23 mouse cellular contexts compared by ENCODE assay signal in the genomic region with DNA sequence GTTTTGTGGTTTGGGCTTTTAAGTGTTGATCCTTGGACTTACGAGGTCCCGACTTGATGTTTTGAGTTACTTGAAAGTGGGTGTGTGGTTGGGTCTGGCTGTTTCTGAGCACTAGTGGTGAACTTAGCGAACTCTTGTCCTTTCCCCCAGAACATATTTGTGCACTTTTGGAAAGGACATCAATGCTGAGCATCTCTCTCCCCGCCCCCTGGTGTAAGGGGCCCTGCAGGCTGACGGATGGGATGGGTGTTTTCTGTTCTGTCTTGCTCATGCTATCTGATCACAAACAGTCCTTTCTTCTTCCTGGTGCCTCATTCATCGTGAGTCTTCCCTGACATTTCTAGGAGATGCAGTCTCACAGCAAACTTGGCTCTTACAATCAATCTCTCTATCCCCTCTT. TPM values are rescaled to one million over a fixed set of nuclear protein-coding genes. Genes with fewer than 3 reads are reported as not detected.
A peak's percentile ranks its signal among the peaks of the same experiment; 100 is the strongest.
DNase-seq lines count a peak whose midpoint lies in the region; ATAC-seq and TF ChIP-seq lines count a peak whose summit lies in the region.
"Had no signal": no experiment of that assay in that cellular context is flagged by ENCODE, and none has a peak within 500 bp of the region (broad histone marks: within the 10 kb centered on the region; RNA-seq: fewer than 3 reads in every experiment).

No protein-coding gene starts in this region.

- no peaks in the 10 kb centered on the region for H3K9me3 ChIP-seq in heart, embryonic 12.5 days (replicated peaks)
- no peaks in the 10 kb centered on the region for H3K9me3 ChIP-seq in liver, embryonic 11.5 days (ENCODE audit: control insufficient read depth, low read length)
- no peaks in the 10 kb centered on the region for H3K9me3 ChIP-seq in intestine, embryonic 16.5 days (ENCODE audit: control insufficient read depth, low read length)
- H3K9me3 ChIP-seq: embryonic facial prominence, embryonic 13.5 days; hindbrain, embryonic 12.5 days had no signal

- peak overlapping the region; percentile 2; the same call in 1 of the 2 replicates for H3K4me2 ChIP-seq in heart, embryonic 12.5 days
- H3K4me2 ChIP-seq in liver, embryonic 11.5 days = peak overlapping the region; percentile 89
- H3K4me2 ChIP-seq in intestine, embryonic 16.5 days (ENCODE audit: low read depth, low read length) = no peak overlapping the region
- H3K4me2 ChIP-seq: embryonic facial prominence, embryonic 13.5 days; hindbrain, embryonic 12.5 days had no signal

- no peak for DNase-seq in heart, adult 11 months
- DNase-seq in liver, embryonic 11.5 days (ENCODE audit: low spot score) = no peak
- DNase-seq in thymus, adult 2 months = peak; percentile 53
- no peak for DNase-seq in gastrocnemius, postnatal 10 days
- DNase-seq in left cerebral cortex, postnatal 4 days = no peak
- DNase-seq: adrenal gland, adult 8-10 months; B cell, adult 2 months; cerebellum, postnatal 10 days; forebrain, postnatal 0 days; kidney, adult 2 months; kidney, postnatal 14 days; lung, adult 18-20 months; lung, postnatal 36 days; right cerebral cortex, postnatal 4 days had no signal

- H3K27ac ChIP-seq in heart, embryonic 12.5 days (ENCODE audit: poor library complexity, severe bottlenecking) = no peak overlapping the region
- H3K27ac ChIP-seq in liver, embryonic 11.5 days (ENCODE audit: low read depth, low read length) = peak overlapping the region; percentile 21
- H3K27ac ChIP-seq in thymus, adult 2 months (ENCODE audit: control insufficient read depth, insufficient read depth, low read length) = peak overlapping the region; percentile 87
- no peak overlapping the region for H3K27ac ChIP-seq in intestine, embryonic 16.5 days (ENCODE audit: low read length)
- H3K27ac ChIP-seq: embryonic facial prominence, embryonic 13.5 days; hindbrain, embryonic 12.5 days had no signal

- H3K4me1 ChIP-seq in heart, embryonic 12.5 days (replicated peaks) = peaks cover 47% of the 10 kb centered on the region
- peaks cover 35% of the 10 kb centered on the region for H3K4me1 ChIP-seq in liver, embryonic 11.5 days (replicated peaks; ENCODE audit: control insufficient read depth, insufficient read depth, low read length)
- H3K4me1 ChIP-seq in thymus, adult 2 months (replicated peaks; ENCODE audit: control insufficient read depth, insufficient read depth, low read length) = peaks cover 40% of the 10 kb centered on the region
- H3K4me1 ChIP-seq in intestine, embryonic 16.5 days (ENCODE audit: control insufficient read depth, insufficient read depth, low read length) = peaks cover 23% of the 10 kb centered on the region

- peaks cover 29% of the 10 kb centered on the region for H3K36me3 ChIP-seq in heart, embryonic 12.5 days
- H3K36me3 ChIP-seq in liver, embryonic 11.5 days (ENCODE audit: control insufficient read depth, insufficient read depth, low read length) = peaks cover 19% of the 10 kb centered on the region; the same call in 1 of the 2 replicates
- peaks cover 4% of the 10 kb centered on the region; the same call in 1 of the 2 replicates for H3K36me3 ChIP-seq in thymus, adult 2 months (ENCODE audit: control insufficient read depth, insufficient read depth, low read length)
- no peaks in the 10 kb centered on the region for H3K36me3 ChIP-seq in intestine, embryonic 16.5 days (ENCODE audit: control insufficient read depth, insufficient read depth, low read length)
- H3K36me3 ChIP-seq: embryonic facial prominence, embryonic 13.5 days; hindbrain, embryonic 12.5 days had no signal

- no peak overlapping the region for H3K4me3 ChIP-seq in heart, embryonic 12.5 days
- H3K4me3 ChIP-seq in liver, embryonic 11.5 days (ENCODE audit: low read depth, low read length) = peak overlapping the region; percentile 67
- H3K4me3 ChIP-seq in thymus, adult 2 months (ENCODE audit: control insufficient read depth, insufficient read depth, low read length) = peak overlapping the region; percentile 24
- H3K4me3 ChIP-seq in intestine, embryonic 16.5 days (ENCODE audit: low read length) = no peak overlapping the region
- H3K4me3 ChIP-seq: embryonic facial prominence, embryonic 13.5 days; hindbrain, embryonic 12.5 days had no signal

- no peak for TF ChIP-seq CTCF in thymus, adult 2 months (IDR thresholded peaks at IDR 0.05; ENCODE audit: borderline replicate concordance, control insufficient read depth, extremely low read depth, insufficient read depth, low read length, poor library complexity)

- 67% methylated on average over 6 of the region's 6 CpGs for WGBS in heart, embryonic 12.5 days
- 53% methylated on average over 6 of the region's 6 CpGs for WGBS in liver, embryonic 11.5 days
- 5% methylated on average over 6 of the region's 6 CpGs for WGBS in thymus, adult 2 months
- 77% methylated on average over 6 of the region's 6 CpGs for WGBS in intestine, embryonic 16.5 days

- no peak overlapping the region for H3K9ac ChIP-seq in heart, embryonic 12.5 days
- H3K9ac ChIP-seq in liver, embryonic 11.5 days (ENCODE audit: low read depth, low read length) = 0 out of 2 replicates have a peak overlapping the region, but pooled peaks have one; percentile 27
- H3K9ac ChIP-seq in intestine, embryonic 16.5 days (ENCODE audit: low read depth, low read length) = no peak overlapping the region
- H3K9ac ChIP-seq: embryonic facial prominence, embryonic 13.5 days; forebrain, postnatal 0 days; hindbrain, embryonic 12.5 days had no signal

- intact Hi-C loops in left cerebral cortex, postnatal 4 days (cut with DNase I) = no loop called here

- H3K27me3 ChIP-seq in heart, embryonic 12.5 days (replicated peaks) = no peaks in the 10 kb centered on the region
- H3K27me3 ChIP-seq in liver, embryonic 11.5 days (replicated peaks; ENCODE audit: control insufficient read depth, insufficient read depth, low read length) = no peaks in the 10 kb centered on the region
- H3K27me3 ChIP-seq in thymus, adult 2 months (ENCODE audit: control insufficient read depth, insufficient read depth, low read length) = no peaks in the 10 kb centered on the region
- H3K27me3 ChIP-seq in intestine, embryonic 16.5 days (replicated peaks; ENCODE audit: control insufficient read depth, insufficient read depth, low read length) = no peaks in the 10 kb centered on the region

- TF ChIP-seq POLR2A in thymus, adult 2 months (IDR thresholded peaks at IDR 0.05; ENCODE audit: control insufficient read depth, extremely low read depth, insufficient read depth, low read length, poor library complexity) = no peak

- ATAC-seq in heart, embryonic 12.5 days (ENCODE audit: insufficient number of reproducible peaks, low FRiP score) = no peak
- ATAC-seq in liver, embryonic 11.5 days (replicated peaks; ENCODE audit: low FRiP score) = peak; percentile 25; the same call in 1 of the 2 replicates
- ATAC-seq in intestine, embryonic 16.5 days = no peak
- ATAC-seq: forebrain, postnatal 0 days had no signal

RNA-seq across cellular contexts. Expression of gene Slc43a1, which starts 5.0 kb away (rescaled TPM):
- 21.8 and 23.0 TPM in 2 replicates for polyA plus RNA-seq in heart, embryonic 12.5 days (2016; fragmentation: Nextera tagmentation; extraction: Ambion mirVana)
- polyA plus RNA-seq in liver, embryonic 11.5 days (2014; fragmentation: Nextera tagmentation; extraction: Ambion mirVana) = 83.2 and 101 TPM in 2 replicates
- polyA plus RNA-seq in thymus, adult 2 months (2012; rRNA removed) = 106 and 123 TPM in 2 replicates
- total RNA-seq in gastrocnemius, postnatal 10 days (2021) = 1 to 10 TPM; 6.4 to 6.7 TPM
- polyA plus RNA-seq in intestine, embryonic 16.5 days (2015; fragmentation: Nextera tagmentation; extraction: Ambion mirVana) = 12.8 and 14.6 TPM in 2 replicates
- 1 to 10 TPM in 1 of 2 experiments, under 1 TPM in 1; 0.46 to 1.3 TPM for total RNA-seq in left cerebral cortex, postnatal 4 days (2021)

RNA-seq across cellular contexts. Expression of gene Timm10, which starts 16.9 kb away (rescaled TPM):
- 62.2 and 65.6 TPM in 2 replicates for polyA plus RNA-seq in heart, embryonic 12.5 days (2016; fragmentation: Nextera tagmentation; extraction: Ambion mirVana)
- polyA plus RNA-seq in liver, embryonic 11.5 days (2014; fragmentation: Nextera tagmentation; extraction: Ambion mirVana) = 84.3 and 84.5 TPM in 2 replicates
- polyA plus RNA-seq in thymus, adult 2 months (2012; rRNA removed) = 23.0 and 29.0 TPM in 2 replicates
- 10 to 100 TPM; 42.9 to 46.1 TPM for total RNA-seq in gastrocnemius, postnatal 10 days (2021)
- polyA plus RNA-seq in intestine, embryonic 16.5 days (2015; fragmentation: Nextera tagmentation; extraction: Ambion mirVana) = 59.7 and 61.5 TPM in 2 replicates
- total RNA-seq in left cerebral cortex, postnatal 4 days (2021) = 10 to 100 TPM; 55.5 to 60.4 TPM

RNA-seq across cellular contexts. Expression of gene Smtnl1, which starts 21.2 kb away (rescaled TPM):
- 0.17 and 0.43 TPM in 2 replicates for polyA plus RNA-seq in heart, embryonic 12.5 days (2016; fragmentation: Nextera tagmentation; extraction: Ambion mirVana)
- polyA plus RNA-seq in liver, embryonic 11.5 days (2014; fragmentation: Nextera tagmentation; extraction: Ambion mirVana) = 0.25 TPM in 1 of 2 replicates, not detected in the other
- polyA plus RNA-seq in thymus, adult 2 months (2012; rRNA removed) = 0.60 and 0.94 TPM in 2 replicates
- total RNA-seq in gastrocnemius, postnatal 10 days (2021) = 10 to 100 TPM; 64.0 to 71.1 TPM
- 0.10 and 0.17 TPM in 2 replicates for polyA plus RNA-seq in intestine, embryonic 16.5 days (2015; fragmentation: Nextera tagmentation; extraction: Ambion mirVana)
- total RNA-seq in left cerebral cortex, postnatal 4 days (2021) = not detected
- total RNA-seq: adrenal gland, adult 8-10 months; layer of hippocampus, adult 8-10 months; left cerebral cortex, postnatal 36 days; midbrain, postnatal 0 days; neutrophil, adult 5-6 weeks had no signal
- polyA plus RNA-seq: gonadal fat pad, adult 2 months; hindbrain, embryonic 12.5 days; midbrain, postnatal 0 days had no signal

RNA-seq across cellular contexts. Expression of gene Rtn4rl2, which starts 42.9 kb away (rescaled TPM):
- polyA plus RNA-seq in heart, embryonic 12.5 days (2016; fragmentation: Nextera tagmentation; extraction: Ambion mirVana) = 0.67 and 1.2 TPM in 2 replicates
- polyA plus RNA-seq in liver, embryonic 11.5 days (2014; fragmentation: Nextera tagmentation; extraction: Ambion mirVana) = 0.66 and 1.2 TPM in 2 replicates
- 1.8 and 2.1 TPM in 2 replicates for polyA plus RNA-seq in thymus, adult 2 months (2012; rRNA removed)
- 1 to 10 TPM; 1.0 TPM for total RNA-seq in gastrocnemius, postnatal 10 days (2021)
- 0.57 and 0.61 TPM in 2 replicates for polyA plus RNA-seq in intestine, embryonic 16.5 days (2015; fragmentation: Nextera tagmentation; extraction: Ambion mirVana)
- total RNA-seq in left cerebral cortex, postnatal 4 days (2021) = 10 to 100 TPM; 59.4 to 61.6 TPM
- total RNA-seq: neutrophil, adult 5-6 weeks had no signal

RNA-seq across cellular contexts. Expression of gene Ube2l6, which starts 45.0 kb away (rescaled TPM):
- 90.0 and 95.3 TPM in 2 replicates for polyA plus RNA-seq in heart, embryonic 12.5 days (2016; fragmentation: Nextera tagmentation; extraction: Ambion mirVana)
- 112 and 114 TPM in 2 replicates for polyA plus RNA-seq in liver, embryonic 11.5 days (2014; fragmentation: Nextera tagmentation; extraction: Ambion mirVana)
- 27.7 and 35.3 TPM in 2 replicates for polyA plus RNA-seq in thymus, adult 2 months (2012; rRNA removed)
- 10 to 100 TPM in 1 of 2 experiments, 1 to 10 TPM in 1; 7.2 to 10.0 TPM for total RNA-seq in gastrocnemius, postnatal 10 days (2021)
- polyA plus RNA-seq in intestine, embryonic 16.5 days (2015; fragmentation: Nextera tagmentation; extraction: Ambion mirVana) = 47.5 and 49.9 TPM in 2 replicates
- 1 to 10 TPM; 5.3 to 5.7 TPM for total RNA-seq in left cerebral cortex, postnatal 4 days (2021)

Comparison
In these comparisons a context has a peak if more than half of its experiments do, and no peak if none do; other contexts are left out.
1. H3K27ac ChIP-seq: peak in liver, embryonic 11.5 days (single experiment) and thymus, adult 2 months (single experiment); none in heart, embryonic 12.5 days (single experiment) and intestine, embryonic 16.5 days (single experiment).
2. H3K4me3 ChIP-seq: peak in liver, embryonic 11.5 days (single experiment) and thymus, adult 2 months (single experiment); none in heart, embryonic 12.5 days (single experiment) and intestine, embryonic 16.5 days (single experiment).